Mouse (Mus musculus): ENCODE results near the gene Dop1a.

Gene Dop1a

GRCm38 (mm10) chr9:86496261-86496660 is 29.3 kb downstream of the Dop1a start:
- no peak for DNase-seq (ENCODE audit: extremely low read depth, insufficient read length, low spot score)

DNA sequence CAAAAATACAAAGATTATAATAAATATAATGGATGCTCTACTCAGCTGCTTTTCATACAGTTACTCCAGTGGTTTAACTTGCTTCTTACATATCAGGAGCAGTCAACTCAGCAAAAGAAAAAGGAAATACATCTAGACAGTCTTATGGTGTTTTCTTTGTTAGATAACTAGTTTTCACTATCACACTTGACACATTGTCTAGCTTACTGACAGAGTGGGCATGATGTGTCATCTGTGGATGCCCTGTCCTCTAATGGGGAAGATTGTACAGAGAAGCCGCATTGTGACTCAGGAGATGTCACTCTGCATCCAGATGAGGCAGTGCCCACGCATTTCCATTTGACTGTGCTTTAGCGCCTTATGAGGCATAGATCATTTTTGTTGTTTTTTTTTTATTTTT is 32.1 kb downstream of the Dop1a start:
- DNase-seq (ENCODE audit: extremely low read depth, insufficient read length, low spot score) = no peak

DNA sequence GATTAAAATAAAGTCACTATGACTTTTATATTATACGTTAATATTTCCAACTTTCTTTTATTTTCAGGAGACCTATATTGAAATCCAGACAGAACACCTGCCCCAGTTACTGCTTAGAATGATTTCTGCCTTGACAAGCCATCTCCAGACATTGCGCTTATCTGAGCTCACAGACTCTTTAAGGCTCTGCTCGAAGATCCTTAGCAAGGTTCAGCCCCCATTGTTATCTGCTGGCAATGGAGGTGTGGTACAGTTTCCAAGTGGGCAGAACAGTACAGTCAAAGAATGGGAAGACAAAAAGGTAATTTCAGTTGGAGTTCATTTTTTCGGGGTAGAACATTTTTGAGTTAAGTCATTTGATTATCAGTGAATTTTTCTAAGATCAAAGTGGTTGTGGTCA is 40.5 kb downstream of the Dop1a start:
- no peak for DNase-seq (ENCODE audit: extremely low read depth, insufficient read length, low spot score)

DNA sequence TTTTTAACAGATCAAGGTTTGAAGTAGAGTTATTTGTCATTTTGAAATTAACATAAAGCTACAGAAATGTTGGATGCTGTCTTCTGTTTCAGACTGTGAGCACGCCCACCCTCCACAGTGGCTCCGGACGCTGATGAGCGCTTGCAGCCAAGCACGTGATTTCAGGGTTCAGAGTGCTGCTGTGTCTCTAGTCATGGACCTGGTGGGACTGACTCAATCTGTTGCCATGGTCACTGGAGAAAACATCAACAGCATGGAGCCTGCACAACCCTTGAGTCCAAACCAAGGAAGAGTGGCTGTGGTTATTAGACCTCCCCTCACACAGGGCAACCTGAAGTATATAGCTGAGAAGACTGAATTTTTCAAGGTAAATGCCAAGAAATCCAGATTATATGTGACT is 46.8 kb downstream of the Dop1a start:
- no peak for DNase-seq (ENCODE audit: extremely low read depth, insufficient read length, low spot score)

- DNase-seq (ENCODE audit: extremely low read depth, insufficient read length, low spot score) = no peak
Measured at GRCm38 (mm10) chr9:86514390-86514789, 47.4 kb downstream of the Dop1a start.

DNA sequence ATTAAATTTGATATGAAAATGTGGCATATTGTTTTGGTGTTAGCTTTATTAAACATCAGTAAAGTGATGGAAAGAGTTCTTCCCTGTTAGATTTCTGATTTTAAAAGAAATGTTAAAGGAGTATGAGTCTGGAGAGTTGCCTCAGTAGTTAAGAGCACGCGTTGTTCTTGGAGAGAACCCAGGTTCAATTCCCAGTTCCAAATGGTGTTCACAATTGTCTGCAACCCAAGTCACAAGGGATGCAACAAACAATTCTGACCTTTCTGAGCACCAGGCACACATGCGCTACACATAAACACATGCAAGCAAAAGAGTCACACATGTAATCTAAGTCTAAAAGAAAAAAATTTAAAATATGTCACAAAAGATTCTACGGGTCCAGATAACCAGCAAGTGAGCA is 47.8 kb downstream of the Dop1a start:
- no peak for DNase-seq (ENCODE audit: extremely low read depth, insufficient read length, low spot score)

- no peak for DNase-seq (ENCODE audit: extremely low read depth, insufficient read length, low spot score)
Measured at GRCm38 (mm10) chr9:86522335-86522734, 55.4 kb downstream of the Dop1a start.

DNA sequence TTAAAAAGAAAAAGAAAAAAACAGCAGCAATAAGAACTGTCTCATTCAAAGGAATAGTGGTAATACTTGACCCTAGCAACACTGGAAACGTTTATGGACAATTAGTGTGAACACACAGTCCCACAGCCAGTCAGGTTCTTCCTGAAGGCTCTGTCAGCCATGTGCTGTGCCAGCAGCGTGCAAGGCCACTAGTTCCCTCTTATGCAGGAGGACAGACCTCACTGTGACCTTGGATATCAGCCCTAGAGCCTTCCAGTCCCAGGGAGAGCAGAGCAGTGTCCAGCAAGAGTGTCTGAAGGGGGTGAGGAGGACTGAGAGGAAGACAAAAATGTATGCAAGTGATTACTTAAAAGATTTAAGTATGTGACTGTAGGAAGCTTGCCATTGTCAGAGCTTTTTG is 58.6 kb downstream of the Dop1a start:
- DNase-seq (ENCODE audit: extremely low read depth, insufficient read length, low spot score) = no peak

- no peak for DNase-seq (ENCODE audit: extremely low read depth, insufficient read length, low spot score)
Measured at GRCm38 (mm10) chr9:86534071-86534470, 67.1 kb downstream of the Dop1a start.

DNA sequence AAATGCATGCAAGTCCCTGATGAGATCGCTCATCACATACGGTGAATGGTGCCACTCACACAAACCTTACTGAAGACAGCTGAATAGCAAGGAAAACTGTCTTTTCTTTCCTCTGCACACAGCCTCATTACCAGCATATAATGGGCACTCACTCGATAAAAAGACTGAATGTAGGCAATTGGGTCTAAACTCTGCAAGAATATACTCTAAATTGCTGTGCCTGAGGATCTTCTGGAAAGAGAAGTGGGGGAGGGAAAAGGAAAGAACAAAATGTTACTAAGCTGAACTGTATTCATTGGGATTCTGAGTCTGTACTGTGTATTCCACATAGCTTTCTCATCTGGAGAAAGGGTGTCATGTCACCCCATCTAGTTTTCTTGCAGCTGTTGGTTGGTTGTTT is 76.5 kb downstream of the Dop1a start:
- DNase-seq (ENCODE audit: extremely low read depth, insufficient read length, low spot score) = no peak

DNA sequence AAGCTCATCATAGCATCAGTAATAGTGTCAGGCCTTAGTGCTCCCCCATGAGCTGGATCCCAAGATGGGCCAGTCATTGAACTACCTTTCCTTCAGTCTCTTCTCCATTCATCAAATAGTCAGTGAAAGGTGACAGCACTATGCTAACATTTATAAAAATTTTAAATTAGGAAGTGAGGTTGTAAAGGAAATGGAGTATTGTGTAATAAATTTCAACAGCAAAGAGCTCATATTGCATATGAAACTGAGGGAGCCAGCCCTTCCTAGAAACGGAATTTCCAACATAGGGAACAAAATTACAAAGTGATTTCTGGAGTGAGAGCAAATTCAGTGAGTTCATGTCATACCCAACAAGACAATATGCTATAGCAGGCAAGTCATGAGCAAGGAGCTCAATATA is 77.6 kb downstream of the Dop1a start:
- no peak for DNase-seq (ENCODE audit: extremely low read depth, insufficient read length, low spot score)

DNA sequence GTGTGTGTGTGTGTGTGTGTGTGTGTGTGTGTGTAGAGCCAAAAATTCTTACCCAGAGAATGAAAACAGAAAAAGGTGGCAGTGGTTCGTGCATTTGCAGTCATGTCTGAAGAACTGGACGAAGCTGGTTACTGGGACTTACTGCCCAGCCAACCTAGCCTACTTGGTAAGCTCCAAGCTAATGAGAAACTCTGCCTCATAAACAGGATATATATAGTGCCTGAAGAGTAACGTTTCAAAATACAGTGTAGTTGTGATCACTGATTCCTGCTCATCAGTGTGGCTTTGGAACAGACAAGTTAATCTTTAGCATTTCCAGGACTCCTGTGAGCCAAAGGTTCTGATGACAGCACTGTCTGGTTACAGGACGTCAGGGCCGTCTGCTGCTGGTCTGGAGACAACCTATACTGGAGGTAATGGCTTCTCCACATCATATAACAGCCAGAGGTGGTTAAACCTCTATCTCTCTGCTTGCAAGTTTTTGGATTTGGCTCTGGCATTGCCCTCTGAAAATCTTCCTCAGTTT is 82.7 kb downstream of the Dop1a start:
- DNase-seq (ENCODE audit: extremely low read depth, insufficient read length, low spot score) = no peak

- DNase-seq (ENCODE audit: extremely low read depth, insufficient read length, low spot score) = no peak
Measured at GRCm38 (mm10) chr9:86550717-86551116, 83.8 kb downstream of the Dop1a start.

DNA sequence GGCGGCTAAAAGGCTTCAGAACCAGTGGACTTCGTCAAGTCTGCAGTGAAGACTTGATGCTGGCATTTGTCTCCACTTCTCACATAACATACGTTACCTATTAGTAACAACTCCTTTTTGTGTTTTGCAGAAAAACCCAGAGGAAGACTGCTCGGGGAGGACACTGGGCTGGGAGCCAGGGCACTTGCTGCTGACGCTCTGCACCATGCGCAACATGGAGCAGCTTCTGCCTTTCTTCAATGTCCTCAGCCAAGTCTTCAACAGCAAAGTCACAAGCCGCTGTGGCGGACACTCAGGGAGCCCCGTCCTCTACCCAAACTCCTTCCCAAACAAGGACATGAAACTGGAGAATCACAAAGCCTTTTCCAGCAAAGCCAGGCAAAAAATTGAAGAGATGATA is 86.9 kb downstream of the Dop1a start:
- DNase-seq (ENCODE audit: extremely low read depth, insufficient read length, low spot score) = no peak

- no peak for DNase-seq (ENCODE audit: extremely low read depth, insufficient read length, low spot score)
Measured at GRCm38 (mm10) chr9:86554641-86555040, 87.7 kb downstream of the Dop1a start.

- no peak for DNase-seq (ENCODE audit: extremely low read depth, insufficient read length, low spot score)
Measured at GRCm38 (mm10) chr9:86560543-86560942, 93.6 kb downstream of the Dop1a start.

- no peak for DNase-seq (ENCODE audit: extremely low read depth, insufficient read length, low spot score)
Measured at GRCm38 (mm10) chr9:86569314-86569910, 102.5 kb downstream of the Dop1a start.

DNA sequence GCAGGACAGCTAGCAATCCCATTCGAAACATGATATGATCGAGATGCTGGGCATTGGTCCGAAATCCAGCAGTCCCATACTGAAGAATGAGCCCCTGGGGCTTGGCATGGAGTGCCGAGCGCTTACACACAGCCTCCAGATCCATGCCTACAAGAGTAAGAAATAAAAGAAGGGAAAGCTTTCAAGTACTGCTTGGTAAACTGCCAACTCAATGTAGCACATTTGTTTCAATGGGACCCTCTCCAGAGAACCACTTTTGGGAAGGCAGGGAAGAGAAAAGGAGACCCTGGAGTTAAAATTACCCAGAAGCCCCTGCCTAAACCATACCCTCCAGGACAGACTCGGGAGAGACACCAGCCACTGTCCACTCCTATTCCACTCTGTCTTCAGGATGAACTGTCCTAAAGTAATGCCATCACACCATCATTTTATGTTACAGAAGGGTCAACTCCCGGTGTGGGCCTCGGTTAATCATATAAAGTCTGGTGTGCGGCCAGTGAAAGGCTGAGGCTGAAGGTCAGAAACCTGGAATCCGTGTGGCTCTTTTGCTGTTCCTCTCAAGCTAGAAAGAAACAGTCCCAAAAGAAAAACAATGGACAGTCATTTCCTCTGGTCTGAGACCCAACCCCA is 103.4 kb downstream of the Dop1a start:
- no peak for DNase-seq (ENCODE audit: extremely low read depth, insufficient read length, low spot score)

DNA sequence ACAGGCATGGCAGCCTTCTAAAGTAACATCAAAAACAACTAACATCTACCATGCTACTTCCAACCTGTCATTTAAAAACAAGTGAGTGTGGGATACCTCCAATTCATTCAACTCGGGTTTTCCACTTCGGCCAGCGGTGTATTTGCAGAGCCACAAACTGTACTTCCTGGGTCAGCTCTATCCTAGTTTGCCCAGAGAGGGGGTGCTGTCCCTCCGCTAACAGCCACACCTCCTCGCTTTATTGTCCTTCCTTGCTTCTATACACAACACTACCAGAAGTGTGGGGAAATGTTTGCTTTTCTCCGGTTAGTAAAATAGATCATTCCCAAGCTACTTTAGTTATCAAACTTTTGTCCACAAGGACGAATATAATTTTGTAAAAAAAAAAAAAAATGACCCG is 104.0 kb downstream of the Dop1a start:
- DNase-seq (ENCODE audit: extremely low read depth, insufficient read length, low spot score) = no peak

- peak; percentile 90 for DNase-seq (ENCODE audit: extremely low read depth, insufficient read length, low spot score)
Measured at GRCm38 (mm10) chr9:86571540-86572135, 104.7 kb downstream of the Dop1a start, which contains the start of the genes Pgm3 and Rwdd2a. Gene Pgm3, minus strand, starts transcription at chr9:86571842. Gene Rwdd2a, plus strand, starts transcription at chr9:86571991.

GRCm38 (mm10) chr9:86572196-86572595 is 105.2 kb downstream of the Dop1a start:
- DNase-seq (ENCODE audit: extremely low read depth, insufficient read length, low spot score) = no peak
